Mouse (Mus musculus): ENCODE data around the gene Arid5a. TPM values are rescaled to one million over a fixed set of nuclear protein-coding genes. Genes with fewer than 3 reads are reported as not detected.
A peak's percentile ranks its signal among the peaks of the same experiment; 100 is the strongest.

Arid5a gene
- total RNA-seq, 1 experiment, result 7.9 TPM

DNA sequence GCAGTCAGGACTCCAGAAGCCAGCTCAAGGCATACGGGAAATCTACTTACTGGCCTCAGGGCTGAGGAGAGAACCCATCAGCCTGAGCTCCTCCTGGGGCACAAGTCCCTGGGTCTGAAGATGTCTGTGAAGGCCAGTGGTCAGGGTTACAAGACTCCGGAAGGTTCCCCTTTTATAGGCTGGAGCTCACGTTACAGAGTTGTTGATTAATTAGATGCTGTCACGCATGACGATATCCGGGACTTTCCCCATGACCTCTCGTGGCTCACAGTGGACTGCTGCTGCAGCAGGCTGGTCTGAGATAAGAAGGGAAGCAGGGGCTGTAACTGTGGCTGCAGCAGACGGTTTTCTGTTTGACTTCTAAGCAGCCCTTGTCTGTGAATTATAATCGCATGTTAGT, 34.2 kb upstream of the Arid5a start:
- no peak for DNase-seq (ENCODE audit: low read depth, low spot score)
- Histone ChIP-seq H3K27ac (ENCODE audit: insufficient read depth, low read depth, low read length, poor library complexity, severe bottlenecking) (no peak overlapping the region), H3K9me3 (ENCODE audit: control insufficient read depth, insufficient read depth, low read depth, low read length) (no peaks in the 10 kb centered on the region), H3K4me3 (ENCODE audit: insufficient read depth in 1 of 2, low read depth in 1 of 2, low read length in 2 of 2, poor library complexity in 1 of 2, severe bottlenecking in 1 of 2) (0 out of 4 replicates have a peak overlapping the region, but pooled peaks of 1 of the 2 experiments have one; percentile 26), H3K36me3 (ENCODE audit: control insufficient read depth, insufficient read depth, low read length, poor library complexity, severe bottlenecking) (no peaks in the 10 kb centered on the region), H3K9ac (ENCODE audit: insufficient read depth, low read depth, low read length, poor library complexity, severe bottlenecking) (no peak overlapping the region), H3K4me1 (ENCODE audit: control insufficient read depth in 2 of 2, insufficient read depth in 2 of 2, low read length in 2 of 2, poor library complexity in 1 of 2) (peaks cover 2 to 4% of the 10 kb centered on the region in 2 experiments; a peak in 2 of 4 replicates)
- TF ChIP-seq HCFC1 (IDR thresholded peaks at IDR 0.05; ENCODE audit: borderline replicate concordance, insufficient read depth, low read length) (no peak), CHD2 (IDR thresholded peaks at IDR 0.05; ENCODE audit: low read depth, low read length) (no peak), MAFK (IDR thresholded peaks at IDR 0.05; ENCODE audit: insufficient read depth, low read depth, low read length) (no peak), ZNF384 (IDR thresholded peaks at IDR 0.05; ENCODE audit: low read depth, low read length) (no peak), ZC3H11A (IDR thresholded peaks at IDR 0.05; ENCODE audit: borderline replicate concordance, low read depth, low read length) (no peak)
- in situ Hi-C loops (cut with MboI; ENCODE audit: low sequenced_read_pairs in 2 of 2, unreplicated experiment in 2 of 2), result no loop called here

DNA sequence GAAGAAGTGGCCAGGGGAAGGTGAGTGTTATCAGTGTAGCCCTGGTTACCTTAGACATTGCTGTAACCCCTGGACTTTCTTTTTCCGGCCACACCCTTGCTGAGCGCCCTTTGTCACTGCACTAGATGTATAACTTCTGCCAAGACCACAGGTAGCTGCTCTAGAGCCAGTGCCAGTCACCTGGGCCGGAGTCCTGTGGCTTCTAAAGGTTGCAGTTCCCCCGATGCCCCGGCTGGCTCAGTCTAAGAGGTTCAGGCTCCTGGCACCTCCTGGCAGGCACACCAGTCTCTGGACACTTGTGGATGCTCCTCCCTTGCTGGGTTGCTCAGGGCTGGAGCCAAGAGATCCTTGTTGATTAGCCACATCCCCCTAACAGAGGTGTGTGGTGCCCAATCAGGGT, 33.1 kb upstream of the Arid5a start, which contains the start of gene Neurl3:
Gene Neurl3 (minus strand): TSS at position 225 of the 400 bp plus-strand sequence.
- no peak within 1 kb of the TSS for H3K9ac ChIP-seq (ENCODE audit: insufficient read depth, low read depth, low read length, poor library complexity, severe bottlenecking)
- DNase-seq (ENCODE audit: low read depth, low spot score), result no peak
- no peaks in the 10 kb centered on the region for H3K36me3 ChIP-seq (ENCODE audit: control insufficient read depth, insufficient read depth, low read length, poor library complexity, severe bottlenecking)
- H3K4me1 ChIP-seq (ENCODE audit: control insufficient read depth in 2 of 2, insufficient read depth in 2 of 2, low read length in 2 of 2, poor library complexity in 1 of 2), result peaks cover 2 to 4% of the 10 kb centered on the region in 2 experiments; a peak in 2 of 4 replicates
- in situ Hi-C loops (cut with MboI; ENCODE audit: low sequenced_read_pairs in 2 of 2, unreplicated experiment in 2 of 2), result no loop called here
- H3K27ac ChIP-seq (ENCODE audit: insufficient read depth, low read depth, low read length, poor library complexity, severe bottlenecking), result no peak within 1 kb of the TSS
- no peaks in the 10 kb centered on the region for H3K9me3 ChIP-seq (ENCODE audit: control insufficient read depth, insufficient read depth, low read depth, low read length)
- no peak for TF ChIP-seq ZC3H11A (IDR thresholded peaks at IDR 0.05; ENCODE audit: borderline replicate concordance, low read depth, low read length)
- TF ChIP-seq ZNF384 (IDR thresholded peaks at IDR 0.05; ENCODE audit: low read depth, low read length), result no peak
- no peak for TF ChIP-seq CHD2 (IDR thresholded peaks at IDR 0.05; ENCODE audit: low read depth, low read length)
- no peak for TF ChIP-seq HCFC1 (IDR thresholded peaks at IDR 0.05; ENCODE audit: borderline replicate concordance, insufficient read depth, low read length)
- no peak for TF ChIP-seq MAFK (IDR thresholded peaks at IDR 0.05; ENCODE audit: insufficient read depth, low read depth, low read length)
- H3K4me3 ChIP-seq (ENCODE audit: insufficient read depth in 1 of 2, low read depth in 1 of 2, low read length in 2 of 2, poor library complexity in 1 of 2, severe bottlenecking in 1 of 2), result 0 out of 4 replicates have a peak within 1 kb of the TSS, but pooled peaks of 1 of the 2 experiments have one; percentile 26

DNA sequence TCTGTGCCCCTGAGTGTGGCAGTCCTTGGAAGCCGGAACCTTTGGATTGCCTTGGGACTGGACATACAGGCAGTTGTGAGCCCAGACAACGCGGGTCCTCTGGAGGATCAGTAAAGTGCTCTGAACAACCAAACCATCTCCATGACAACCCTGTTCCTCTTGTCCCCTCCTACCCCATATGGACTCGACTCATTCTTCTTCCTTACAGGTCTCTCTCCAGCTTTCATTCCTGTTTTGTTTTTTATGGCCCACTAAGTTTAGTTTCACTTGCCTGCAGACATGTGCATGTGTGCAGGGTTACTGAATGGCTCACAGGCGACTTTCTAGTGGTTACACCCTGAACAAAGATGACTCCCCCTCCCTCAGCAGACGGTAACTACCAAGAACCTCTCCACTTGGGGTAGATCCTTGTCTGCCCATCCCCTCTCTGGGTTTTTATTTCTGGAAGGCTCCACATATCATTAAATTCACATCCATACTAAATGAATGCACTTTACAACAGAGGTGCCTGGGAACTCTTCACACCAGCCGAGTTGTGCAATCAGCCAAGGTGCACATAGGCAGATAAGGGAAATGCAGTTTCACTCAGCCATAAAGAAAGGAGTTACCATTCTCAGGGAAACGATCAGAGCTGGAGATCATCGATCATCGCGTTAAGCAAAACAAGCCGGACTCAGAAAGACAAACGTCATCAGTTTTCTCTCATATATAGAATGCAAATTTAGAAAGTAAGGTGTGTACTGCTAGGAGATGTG, 31.7 kb upstream of the Arid5a start:
- Histone ChIP-seq H3K27ac (ENCODE audit: insufficient read depth, low read depth, low read length, poor library complexity, severe bottlenecking) (no peak overlapping the region), H3K9me3 (ENCODE audit: control insufficient read depth, insufficient read depth, low read depth, low read length) (no peaks in the 10 kb centered on the region), H3K9ac (ENCODE audit: insufficient read depth, low read depth, low read length, poor library complexity, severe bottlenecking) (no peak overlapping the region), H3K4me3 (ENCODE audit: insufficient read depth in 1 of 2, low read depth in 1 of 2, low read length in 2 of 2, poor library complexity in 1 of 2, severe bottlenecking in 1 of 2) (no peak overlapping the region), H3K36me3 (ENCODE audit: control insufficient read depth, insufficient read depth, low read length, poor library complexity, severe bottlenecking) (no peaks in the 10 kb centered on the region), H3K4me1 (ENCODE audit: control insufficient read depth in 2 of 2, insufficient read depth in 2 of 2, low read length in 2 of 2, poor library complexity in 1 of 2) (peaks cover 0 to 4% of the 10 kb centered on the region in 2 experiments; a peak in 1 of 4 replicates)
- TF ChIP-seq ZNF384 (IDR thresholded peaks at IDR 0.05; ENCODE audit: low read depth, low read length), result no peak
- TF ChIP-seq ZC3H11A (IDR thresholded peaks at IDR 0.05; ENCODE audit: borderline replicate concordance, low read depth, low read length), result no peak
- TF ChIP-seq HCFC1 (IDR thresholded peaks at IDR 0.05; ENCODE audit: borderline replicate concordance, insufficient read depth, low read length), result no peak
- TF ChIP-seq MAFK (IDR thresholded peaks at IDR 0.05; ENCODE audit: insufficient read depth, low read depth, low read length), result no peak
- no peak for TF ChIP-seq CHD2 (IDR thresholded peaks at IDR 0.05; ENCODE audit: low read depth, low read length)
- no peak for DNase-seq (ENCODE audit: low read depth, low spot score)
- in situ Hi-C loops (cut with MboI; ENCODE audit: low sequenced_read_pairs in 2 of 2, unreplicated experiment in 2 of 2), result no loop called here

DNA sequence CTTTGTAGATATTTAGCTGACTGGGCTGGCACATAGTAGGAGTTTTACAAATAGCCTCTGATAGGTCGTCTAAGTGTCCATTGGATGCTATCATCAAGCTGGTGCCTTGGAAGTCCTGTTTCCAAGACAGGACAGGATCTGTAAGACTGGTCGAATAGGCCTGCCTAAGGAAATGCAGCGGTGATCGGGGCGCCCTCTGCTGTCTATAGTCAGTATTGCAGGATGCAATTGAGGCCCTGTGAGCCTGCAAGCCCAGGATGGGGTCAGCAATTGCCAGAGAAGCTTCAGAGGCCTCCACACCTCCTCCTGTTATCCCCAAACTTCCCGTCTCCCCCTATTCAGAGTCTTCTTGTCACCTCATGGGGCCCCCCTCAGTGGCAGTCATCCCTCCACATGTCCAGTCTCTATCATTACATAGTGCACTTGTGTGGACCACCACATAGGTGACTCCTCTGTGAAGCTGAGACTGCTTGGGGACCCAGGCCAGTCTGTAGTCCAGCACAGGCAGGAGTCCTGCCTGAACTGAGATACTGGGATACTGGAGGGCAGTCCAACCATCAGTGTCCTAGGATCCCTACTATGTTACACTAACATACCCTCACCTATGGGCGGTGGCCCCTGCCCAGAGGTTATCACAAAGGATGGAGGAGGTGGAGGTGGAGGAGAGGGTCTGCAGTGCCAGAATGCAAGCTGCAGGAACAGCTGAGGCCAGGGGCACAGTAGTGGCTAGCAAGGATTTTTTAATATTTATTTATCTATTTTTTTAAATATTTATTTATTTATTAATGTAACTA, 30.1 kb upstream of the Arid5a start:
- H3K4me1 ChIP-seq (ENCODE audit: control insufficient read depth in 2 of 2, insufficient read depth in 2 of 2, low read length in 2 of 2, poor library complexity in 1 of 2), result peaks cover 0 to 4% of the 10 kb centered on the region in 2 experiments; a peak in 1 of 4 replicates
- no peaks in the 10 kb centered on the region for H3K36me3 ChIP-seq (ENCODE audit: control insufficient read depth, insufficient read depth, low read length, poor library complexity, severe bottlenecking)
- H3K27ac ChIP-seq (ENCODE audit: insufficient read depth, low read depth, low read length, poor library complexity, severe bottlenecking), result no peak overlapping the region
- in situ Hi-C loops (cut with MboI; ENCODE audit: low sequenced_read_pairs in 2 of 2, unreplicated experiment in 2 of 2), result no loop called here
- DNase-seq (ENCODE audit: low read depth, low spot score), result peak; percentile 77
- no peak for TF ChIP-seq CHD2 (IDR thresholded peaks at IDR 0.05; ENCODE audit: low read depth, low read length)
- no peak overlapping the region for H3K9ac ChIP-seq (ENCODE audit: insufficient read depth, low read depth, low read length, poor library complexity, severe bottlenecking)
- H3K9me3 ChIP-seq (ENCODE audit: control insufficient read depth, insufficient read depth, low read depth, low read length), result no peaks in the 10 kb centered on the region
- no peak overlapping the region for H3K4me3 ChIP-seq (ENCODE audit: insufficient read depth in 1 of 2, low read depth in 1 of 2, low read length in 2 of 2, poor library complexity in 1 of 2, severe bottlenecking in 1 of 2)

All from ES-E14 (cell line).